Mouse (Mus musculus) intestine, embryonic 15.5 days (tissue): ENCODE results near the gene Ddx31. TPM values are rescaled to one million over a fixed set of nuclear protein-coding genes. Genes with fewer than 3 reads are reported as not detected.
A peak's percentile ranks its signal among the peaks of the same experiment; 100 is the strongest.

Source experiments
- ATAC-seq: fragments of 200-750 bp; cut with Nextera tagmentation; 2 replicates; pipeline ENCODE4 v1.8.0; 2017; ENCODE audit warnings: moderate TSS enrichment, moderate library complexity
- H3K27ac ChIP-seq: fragments of 300-500 bp; sonication (generic); 2 replicates; pipeline ENCODE4 v1.5.1; 2015; ENCODE audit warnings: mild to moderate bottlenecking, inconsistent platforms
- H3K27me3 ChIP-seq: fragments of 300-500 bp; sonication (generic); replicated peaks from 2 replicates; pipeline ENCODE4 v1.6.1; 2015; ENCODE audit warnings: inconsistent platforms
- H3K36me3 ChIP-seq: fragments of 300-500 bp; sonication (generic); 2 replicates; pipeline ENCODE4 v1.6.1; 2015; ENCODE audit warnings: inconsistent platforms
- H3K4me1 ChIP-seq: fragments of 300-500 bp; sonication (generic); replicated peaks from 2 replicates; pipeline ENCODE4 v1.6.1; 2015; ENCODE audit warnings: inconsistent platforms
- H3K4me2 ChIP-seq: fragments of 300-500 bp; sonication (generic); replicated peaks from 2 replicates; pipeline ENCODE4 v1.6.1; 2015; ENCODE audit warnings: mild to moderate bottlenecking, inconsistent platforms
- H3K4me3 ChIP-seq: fragments of 300-500 bp; sonication (generic); replicated peaks from 2 replicates; pipeline ENCODE4 v1.5.1; 2015; ENCODE audit warnings: inconsistent platforms
- H3K9ac ChIP-seq: fragments of 300-500 bp; sonication (generic); 2 replicates; pipeline ENCODE4 v1.6.1; 2015; ENCODE audit warnings: inconsistent platforms
- H3K9me3 ChIP-seq: fragments of 300-500 bp; sonication (generic); 2 replicates; pipeline ENCODE4 v1.6.1; 2016; ENCODE audit warnings: inconsistent platforms
- WGBS: fragments of 180-500 bp; shearing (Covaris S2); methylation state at CpG from one replicate; pipeline ENCODE4 v1.1.7; 2015; 5-methylcytosine and 5-hydroxymethylcytosine counted together
- polyA plus RNA-seq: library from polyadenylated mRNA; unstranded; fragments of >200 nt; fragmentation: Nextera tagmentation; extraction: Ambion mirVana; gene quantifications from 2 replicates; pipeline ENCODE4 v1.2.1, GENCODE M21; 2015

Gene Ddx31
- polyA plus RNA-seq, 1 experiment from 2014 or later = 13.6 TPM

DNA sequence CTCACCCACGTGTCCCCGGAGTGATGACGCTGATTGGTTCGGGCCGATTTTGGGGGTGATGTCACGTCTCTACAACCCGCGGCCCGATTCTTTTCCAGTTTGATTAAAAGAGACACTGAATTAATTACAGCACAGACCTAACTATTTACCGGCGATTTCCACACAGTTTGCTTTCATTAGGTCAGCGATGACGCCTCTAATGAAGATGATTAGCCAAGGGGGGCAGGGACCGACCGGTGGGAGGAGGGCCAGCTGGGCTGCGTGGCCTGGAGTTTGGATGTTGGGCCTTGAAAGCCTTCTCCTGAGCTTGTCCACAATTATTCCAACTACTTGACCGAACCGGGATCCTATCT is 76.3 kb downstream of the Ddx31 start, which contains the start of gene Barhl1:
Gene Barhl1 (minus strand): TSS at position 156 of the 353 bp plus-strand sequence.
- H3K9ac ChIP-seq = no peak within 1 kb of the TSS
- WGBS = 3% methylated on average over 18 of the region's 18 CpGs
- H3K36me3 ChIP-seq = no peaks in the 10 kb centered on the region
- peak within 1 kb of the TSS; percentile 15 for H3K4me3 ChIP-seq
- peaks cover 8% of the 10 kb centered on the region for H3K4me1 ChIP-seq
- peaks cover 91% of the 10 kb centered on the region for H3K27me3 ChIP-seq
- no peak within 1 kb of the TSS for H3K27ac ChIP-seq
- H3K4me2 ChIP-seq = peak within 1 kb of the TSS; percentile 47
- ATAC-seq = 0 out of 2 replicates have a peak, but pooled peaks have one; percentile 10
- H3K9me3 ChIP-seq = no peaks in the 10 kb centered on the region

DNA sequence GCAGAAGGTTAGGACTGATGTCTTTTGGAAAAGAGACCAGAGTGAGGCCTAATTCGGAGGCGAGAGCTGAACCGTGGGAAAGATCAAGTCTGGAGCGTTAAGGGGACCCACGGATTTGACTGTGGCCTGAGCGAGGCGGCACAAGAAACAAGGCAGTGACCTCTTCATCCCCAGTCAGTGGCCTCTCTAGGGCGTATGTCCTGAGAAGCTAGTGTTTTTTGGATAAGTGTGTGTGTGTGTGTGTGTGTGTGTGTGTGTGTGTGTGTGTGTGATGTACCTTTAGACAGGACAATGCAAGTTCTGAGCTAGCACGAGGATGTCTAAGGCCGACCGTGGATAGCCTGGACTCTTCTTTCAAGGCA is 76.9 kb downstream of the Ddx31 start:
- Histone ChIP-seq H3K4me2 (no peak overlapping the region), H3K9me3 (no peaks in the 10 kb centered on the region), H3K4me3 (no peak overlapping the region), H3K36me3 (no peaks in the 10 kb centered on the region), H3K4me1 (peaks cover 8% of the 10 kb centered on the region), H3K27ac (no peak overlapping the region), H3K27me3 (peaks cover 85% of the 10 kb centered on the region), H3K9ac (no peak overlapping the region)
- no peak for ATAC-seq
- 4% methylated on average over 11 of the region's 11 CpGs for WGBS

DNA sequence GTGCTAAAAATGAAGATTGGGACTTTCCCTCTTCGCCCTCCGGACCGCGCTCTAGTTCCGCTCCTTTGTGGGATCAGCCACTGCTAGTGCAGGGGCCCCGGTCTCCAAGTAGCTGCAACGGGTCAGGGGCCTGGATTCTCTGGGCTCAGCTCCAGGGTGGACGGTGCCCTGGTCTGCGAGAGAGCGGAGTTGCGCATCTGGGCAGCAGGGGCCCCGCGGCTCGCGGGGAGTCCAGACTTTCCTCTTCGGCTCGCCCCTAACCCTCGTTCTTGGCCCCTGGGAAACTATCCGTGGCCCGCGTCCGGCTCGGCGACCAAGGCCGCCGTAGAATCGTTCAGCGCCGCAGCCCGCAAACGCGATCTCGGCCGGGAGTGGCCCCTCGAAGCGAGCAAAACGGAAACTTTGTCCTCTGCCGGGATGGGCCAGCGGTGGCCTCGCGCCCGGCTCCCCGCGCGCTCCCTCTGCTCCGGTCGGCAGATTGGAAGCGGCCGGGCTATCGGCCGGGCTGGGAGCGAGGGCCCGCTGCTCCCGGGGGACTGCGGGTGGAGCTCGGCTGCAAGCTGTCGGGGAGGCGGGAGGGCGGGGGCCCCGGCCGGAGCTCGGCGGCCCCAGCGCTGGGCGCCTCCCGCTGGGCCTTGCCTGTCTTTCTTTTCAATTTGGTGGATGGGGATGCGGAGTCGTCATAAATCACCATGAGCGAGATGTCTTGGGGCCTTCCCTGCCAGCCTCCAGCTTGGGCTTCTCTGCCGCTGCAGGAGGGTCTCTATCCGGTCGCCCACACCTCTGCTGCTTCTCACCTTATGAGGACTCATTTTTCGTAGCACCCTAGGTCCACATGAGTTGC is 77.5 kb downstream of the Ddx31 start:
- Histone ChIP-seq H3K9me3 (no peaks in the 10 kb centered on the region), H3K9ac (no peak overlapping the region), H3K36me3 (no peaks in the 10 kb centered on the region), H3K4me1 (peaks cover 8% of the 10 kb centered on the region), H3K27me3 (peaks cover 85% of the 10 kb centered on the region), H3K27ac (no peak overlapping the region), H3K4me3 (peak overlapping the region; percentile 15), H3K4me2 (peak overlapping the region; percentile 47)
- WGBS = under 1% methylated on average over 70 of the region's 73 CpGs
- no peak for ATAC-seq

DNA sequence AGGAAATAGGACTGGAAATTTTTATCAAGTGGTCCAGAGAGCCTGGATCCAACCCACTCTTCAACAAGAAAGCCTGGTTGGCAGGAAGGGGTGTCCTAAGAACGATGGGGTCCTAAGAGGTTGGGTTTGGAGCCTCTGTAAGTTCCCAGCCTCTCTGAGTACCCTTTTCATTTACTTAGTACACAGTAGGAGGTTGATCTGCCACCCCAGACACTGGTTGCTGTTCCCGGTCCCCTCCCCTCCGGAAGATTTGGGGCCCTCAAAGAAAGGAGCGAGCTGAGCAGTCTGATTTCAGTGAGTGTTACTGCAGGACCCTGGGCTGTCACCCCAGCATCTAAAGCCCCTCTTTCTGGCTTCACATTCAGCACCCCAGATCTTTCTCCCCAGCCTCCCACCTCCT is 78.8 kb downstream of the Ddx31 start:
- 2% methylated on average over 4 of the region's 4 CpGs for WGBS
- H3K4me3 ChIP-seq = no peak overlapping the region
- H3K36me3 ChIP-seq = no peaks in the 10 kb centered on the region
- H3K9me3 ChIP-seq = no peaks in the 10 kb centered on the region
- H3K27ac ChIP-seq = no peak overlapping the region
- peaks cover 8% of the 10 kb centered on the region for H3K4me1 ChIP-seq
- H3K4me2 ChIP-seq = no peak overlapping the region
- H3K9ac ChIP-seq = no peak overlapping the region
- H3K27me3 ChIP-seq = peaks cover 78% of the 10 kb centered on the region
- no peak for ATAC-seq

DNA sequence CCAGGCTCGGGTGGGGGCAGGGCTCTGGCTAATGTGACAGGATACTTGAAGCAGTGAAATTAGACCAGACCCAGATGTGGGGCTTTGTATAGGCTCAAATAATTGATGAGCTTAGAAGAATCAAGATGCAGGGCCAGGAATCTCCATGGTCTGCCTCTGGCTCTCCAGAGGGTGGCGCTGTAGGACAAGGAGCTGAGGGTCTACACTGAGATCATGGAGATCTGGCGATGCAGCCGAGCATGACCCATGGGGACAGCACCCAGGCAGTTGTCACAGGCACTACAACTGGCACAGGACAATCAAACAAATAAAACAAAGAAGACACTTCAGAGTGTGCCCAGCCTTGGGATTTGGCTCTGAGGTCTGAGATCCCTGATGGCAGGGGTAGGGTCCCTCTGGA is 83.7 kb downstream of the Ddx31 start:
- ATAC-seq = no peak
- WGBS = under 1% methylated on average over 4 of the region's 4 CpGs
- no peak overlapping the region for H3K9ac ChIP-seq
- H3K9me3 ChIP-seq = no peaks in the 10 kb centered on the region
- H3K4me2 ChIP-seq = no peak overlapping the region
- H3K27me3 ChIP-seq = peaks cover 30% of the 10 kb centered on the region
- H3K4me1 ChIP-seq = no peaks in the 10 kb centered on the region
- no peak overlapping the region for H3K4me3 ChIP-seq
- H3K36me3 ChIP-seq = no peaks in the 10 kb centered on the region
- H3K27ac ChIP-seq = no peak overlapping the region

DNA sequence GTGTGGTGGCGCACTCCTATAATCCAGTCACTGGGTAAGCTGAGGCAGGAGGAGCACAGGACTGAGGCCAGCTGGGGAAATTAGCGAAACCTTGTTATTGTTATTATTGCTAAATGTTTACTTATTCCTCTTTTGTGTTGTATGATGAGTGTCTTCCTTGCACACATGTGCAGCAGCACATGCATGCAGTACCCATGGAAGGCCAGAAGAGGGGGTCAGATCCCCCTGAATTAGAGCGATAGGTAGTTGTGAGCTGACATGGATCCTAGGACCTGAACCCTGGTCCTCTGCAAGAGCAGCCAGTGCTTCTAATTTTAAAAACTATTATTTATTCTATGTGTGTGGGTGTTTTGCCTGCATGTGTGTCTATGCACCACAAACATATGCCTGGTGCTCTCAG is 90.4 kb downstream of the Ddx31 start:
- H3K4me3 ChIP-seq = no peak overlapping the region
- no peaks in the 10 kb centered on the region for H3K4me1 ChIP-seq
- H3K27ac ChIP-seq = no peak overlapping the region
- H3K9ac ChIP-seq = no peak overlapping the region
- no peaks in the 10 kb centered on the region for H3K27me3 ChIP-seq
- no peak overlapping the region for H3K4me2 ChIP-seq
- no peaks in the 10 kb centered on the region for H3K9me3 ChIP-seq
- H3K36me3 ChIP-seq = no peaks in the 10 kb centered on the region
- WGBS = 85% methylated on average over 3 of the region's 3 CpGs
- no peak for ATAC-seq

DNA sequence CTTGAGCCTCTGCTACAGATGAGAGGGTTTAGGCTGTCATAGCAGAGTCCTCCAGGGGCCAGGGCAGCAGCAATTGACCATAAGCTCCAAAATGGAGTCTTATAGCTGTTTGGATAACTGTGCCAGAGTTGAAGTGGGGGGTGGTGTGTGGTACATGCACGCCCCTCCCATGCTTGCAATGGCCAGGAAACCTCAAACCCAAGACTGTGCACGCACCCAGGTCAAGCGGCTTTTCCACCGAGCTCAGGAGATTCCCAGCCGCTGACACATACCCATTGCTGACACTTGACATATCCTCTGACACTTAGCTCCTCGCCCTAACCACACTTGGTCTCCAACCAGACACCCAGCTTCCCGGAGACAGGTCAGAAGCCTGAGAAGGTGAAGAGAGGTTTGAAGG is 98.8 kb downstream of the Ddx31 start:
- 71% methylated on average over 7 of the region's 7 CpGs for WGBS
- Histone ChIP-seq H3K9me3 (no peaks in the 10 kb centered on the region), H3K9ac (no peak overlapping the region), H3K36me3 (no peaks in the 10 kb centered on the region), H3K27ac (no peak overlapping the region), H3K4me3 (no peak overlapping the region), H3K4me1 (no peaks in the 10 kb centered on the region), H3K27me3 (no peaks in the 10 kb centered on the region), H3K4me2 (no peak overlapping the region)
- ATAC-seq = no peak

DNA sequence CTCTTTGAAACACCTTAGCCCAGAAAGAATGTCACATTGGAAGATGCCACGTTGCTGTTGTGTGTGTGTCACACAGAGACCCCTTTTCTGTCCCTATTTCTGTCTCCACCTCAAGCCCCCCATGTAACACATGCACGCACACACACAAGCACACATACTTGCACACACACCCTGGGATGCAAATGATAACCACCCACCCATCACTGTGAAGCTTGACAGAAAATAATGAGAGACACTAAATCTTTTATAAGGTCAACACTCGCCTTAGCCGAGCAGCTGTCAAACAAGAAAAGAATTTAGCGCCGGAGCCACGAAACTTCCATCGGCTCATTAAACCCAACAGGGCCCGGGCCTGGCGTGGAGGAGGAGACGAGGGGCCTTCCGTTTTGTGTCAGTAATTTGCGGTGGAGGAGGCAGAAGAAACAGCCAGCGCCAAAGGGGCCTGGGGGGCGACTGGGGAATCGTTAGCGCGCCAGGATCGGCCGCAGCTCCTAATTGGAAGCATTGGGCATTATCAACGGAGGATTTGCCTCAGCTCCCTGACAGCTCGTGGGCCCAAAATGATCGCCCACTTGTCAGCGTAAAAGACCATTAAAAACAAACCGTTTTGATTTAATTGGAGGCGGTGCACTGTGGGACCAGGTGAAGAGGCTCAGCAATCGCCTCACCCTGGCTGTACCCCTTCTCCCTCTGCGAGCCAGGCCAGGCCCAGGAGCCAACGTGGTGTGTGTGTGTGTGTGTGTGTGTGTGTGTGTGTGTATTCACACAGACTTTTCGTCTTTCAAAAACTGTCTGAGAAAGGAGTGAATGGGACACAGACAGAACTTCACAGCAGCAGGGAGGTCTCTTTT is 103.7 kb downstream of the Ddx31 start:
- 49% methylated on average over 30 of the region's 30 CpGs for WGBS
- H3K27ac ChIP-seq = no peak overlapping the region
- H3K4me3 ChIP-seq = no peak overlapping the region
- H3K36me3 ChIP-seq = no peaks in the 10 kb centered on the region
- no peak overlapping the region for H3K4me2 ChIP-seq
- H3K9me3 ChIP-seq = no peaks in the 10 kb centered on the region
- H3K9ac ChIP-seq = no peak overlapping the region
- H3K27me3 ChIP-seq = no peaks in the 10 kb centered on the region
- ATAC-seq = no peak
- no peaks in the 10 kb centered on the region for H3K4me1 ChIP-seq

DNA sequence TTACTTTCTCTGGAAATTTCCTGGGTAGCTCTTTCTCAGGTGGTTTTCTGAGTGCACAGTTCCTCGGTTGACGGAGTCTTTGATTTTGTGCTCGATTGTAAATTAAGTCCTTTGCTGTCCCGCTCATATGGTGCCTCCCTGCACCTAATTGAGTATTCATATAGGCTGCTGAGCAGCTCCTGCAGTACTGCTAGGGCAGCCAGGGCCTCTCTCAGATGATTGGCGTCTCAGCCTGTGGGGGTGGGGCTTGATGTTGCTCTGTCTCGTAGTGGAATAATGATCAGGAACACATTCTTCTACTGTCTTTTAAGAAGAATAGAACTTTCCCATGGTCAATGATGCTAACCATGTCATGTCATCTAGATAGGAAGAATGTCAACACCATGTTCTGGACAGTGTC is 105.2 kb downstream of the Ddx31 start:
- Histone ChIP-seq H3K4me1 (no peaks in the 10 kb centered on the region), H3K9me3 (no peaks in the 10 kb centered on the region), H3K4me2 (no peak overlapping the region), H3K27me3 (no peaks in the 10 kb centered on the region), H3K4me3 (no peak overlapping the region), H3K36me3 (no peaks in the 10 kb centered on the region), H3K27ac (no peak overlapping the region), H3K9ac (no peak overlapping the region)
- no peak for ATAC-seq
- 70% methylated on average over 6 of the region's 6 CpGs for WGBS

DNA sequence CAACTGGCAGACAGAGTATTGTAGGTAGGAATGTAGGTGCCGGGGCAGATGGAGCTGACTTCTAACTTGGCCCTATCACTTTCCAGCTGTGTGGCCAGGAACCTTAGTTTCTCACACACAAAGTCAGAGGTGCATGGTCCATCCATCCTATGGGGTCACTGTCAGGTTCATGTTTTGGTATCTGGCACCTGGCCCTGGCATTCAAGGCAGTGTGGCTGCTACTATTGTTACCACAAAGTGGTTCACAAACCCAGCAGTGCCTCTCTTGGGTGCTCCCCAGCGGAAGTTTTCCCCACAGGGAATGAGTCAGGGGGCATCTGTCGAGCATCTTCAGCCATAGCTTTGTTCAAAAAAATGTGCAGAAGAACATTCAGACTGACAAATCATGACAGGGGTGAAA is 106.1 kb downstream of the Ddx31 start:
- no peak overlapping the region for H3K4me3 ChIP-seq
- ATAC-seq = no peak
- H3K27ac ChIP-seq = no peak overlapping the region
- no peak overlapping the region for H3K4me2 ChIP-seq
- H3K4me1 ChIP-seq = no peaks in the 10 kb centered on the region
- H3K36me3 ChIP-seq = no peaks in the 10 kb centered on the region
- no peaks in the 10 kb centered on the region for H3K9me3 ChIP-seq
- no peak overlapping the region for H3K9ac ChIP-seq
- 79% methylated on average over 3 of the region's 3 CpGs for WGBS
- no peaks in the 10 kb centered on the region for H3K27me3 ChIP-seq

DNA sequence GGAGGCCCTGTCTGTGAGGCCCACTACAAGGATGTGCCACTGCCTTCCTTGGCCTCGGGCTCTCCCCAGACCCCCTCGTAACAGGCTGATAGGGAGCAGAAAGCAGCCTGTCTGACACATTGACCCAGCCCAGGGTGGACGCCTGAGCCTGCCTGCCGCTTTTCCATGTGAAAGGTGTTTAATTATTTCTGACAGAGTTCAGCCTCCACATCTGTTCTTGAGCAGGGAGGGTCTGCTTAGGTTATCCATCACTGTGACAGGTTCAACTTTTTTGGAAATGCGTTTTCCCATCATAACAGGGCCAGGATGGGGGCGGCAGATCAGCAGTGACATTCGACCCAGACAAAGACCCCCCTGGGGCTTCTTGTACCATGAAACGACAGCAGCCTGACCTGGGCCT is 112.8 kb downstream of the Ddx31 start:
- Histone ChIP-seq H3K27me3 (no peaks in the 10 kb centered on the region), H3K9me3 (no peaks in the 10 kb centered on the region), H3K4me3 (no peak overlapping the region), H3K9ac (no peak overlapping the region), H3K27ac (no peak overlapping the region), H3K36me3 (no peaks in the 10 kb centered on the region), H3K4me2 (no peak overlapping the region), H3K4me1 (no peaks in the 10 kb centered on the region)
- 27% methylated on average over 8 of the region's 8 CpGs for WGBS
- no peak for ATAC-seq

DNA sequence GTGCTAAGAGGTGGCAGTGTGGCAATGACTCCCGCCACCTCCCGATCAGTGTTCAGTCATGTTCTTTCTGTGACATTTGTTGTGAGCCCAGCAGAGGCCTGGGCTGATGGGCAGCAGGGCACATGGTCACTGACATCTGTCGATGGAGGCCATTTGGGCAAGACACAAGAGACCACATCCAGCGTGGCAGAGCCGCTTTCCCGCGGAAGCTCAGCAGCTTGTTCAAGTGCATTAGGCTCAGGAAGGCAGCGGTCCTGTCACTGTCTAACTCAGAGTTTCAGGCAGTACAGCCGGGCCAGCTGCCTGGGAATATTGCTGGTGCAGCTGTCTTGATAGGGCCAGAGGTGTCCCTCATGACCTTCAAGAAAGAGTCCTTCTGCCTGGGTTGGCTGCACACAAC is 114.4 kb downstream of the Ddx31 start:
- WGBS = 89% methylated on average over 9 of the region's 9 CpGs
- H3K27ac ChIP-seq = no peak overlapping the region
- no peaks in the 10 kb centered on the region for H3K4me1 ChIP-seq
- no peak overlapping the region for H3K4me3 ChIP-seq
- H3K9ac ChIP-seq = no peak overlapping the region
- no peaks in the 10 kb centered on the region for H3K27me3 ChIP-seq
- no peak for ATAC-seq
- no peaks in the 10 kb centered on the region for H3K36me3 ChIP-seq
- no peak overlapping the region for H3K4me2 ChIP-seq
- H3K9me3 ChIP-seq = no peaks in the 10 kb centered on the region
